Mouse (Mus musculus) liver, embryonic 16.5 days (tissue): ENCODE data around the gene Rabif. TPM values are rescaled to one million over a fixed set of nuclear protein-coding genes. Genes with fewer than 3 reads are reported as not detected.
A peak's percentile ranks its signal among the peaks of the same experiment; 100 is the strongest.

Experiments used
- ATAC-seq: fragments of 200-750 bp; cut with Nextera tagmentation; 2 replicates; pipeline ENCODE4 v1.8.0; 2017; ENCODE audit warnings: low read depth, mild to moderate bottlenecking, moderate number of reproducible peaks, moderate library complexity
- H3K27ac ChIP-seq: fragments of 300-500 bp; sonication (generic); 2 replicates; pipeline ENCODE4 v1.5.1; 2014; ENCODE audit warnings: mild to moderate bottlenecking, low read length
- H3K27me3 ChIP-seq: fragments of 300-500 bp; sonication (generic); 2 replicates; pipeline ENCODE4 v1.6.1; 2014; ENCODE audit warnings: low read depth, low read length, mixed read lengths; ENCODE audit not compliant: control insufficient read depth, insufficient read depth
- H3K36me3 ChIP-seq: fragments of 300-500 bp; sonication (generic); 2 replicates; pipeline ENCODE4 v1.6.1; 2014; ENCODE audit warnings: mild to moderate bottlenecking; ENCODE audit not compliant: control insufficient read depth, insufficient read depth
- H3K4me1 ChIP-seq: fragments of 300-500 bp; sonication (generic); 2 replicates; pipeline ENCODE4 v1.6.1; 2014; ENCODE audit warnings: low read depth, low read length, mixed read lengths; ENCODE audit not compliant: control insufficient read depth
- H3K4me2 ChIP-seq: fragments of 300-500 bp; sonication (generic); 2 replicates; pipeline ENCODE4 v1.6.1; 2014; ENCODE audit warnings: low read depth, low read length, mixed read lengths
- H3K4me3 ChIP-seq: fragments of 300-500 bp; sonication (generic); 2 replicates; pipeline ENCODE4 v1.5.1; 2014; ENCODE audit warnings: low read depth, mild to moderate bottlenecking, low read length
- H3K9ac ChIP-seq: fragments of 300-500 bp; sonication (generic); 2 replicates; pipeline ENCODE4 v1.6.1; 2014; ENCODE audit warnings: low read depth, low read length
- H3K9me3 ChIP-seq: fragments of 300-500 bp; sonication (generic); replicated peaks from 2 replicates; pipeline ENCODE4 v1.6.1; 2016; ENCODE audit warnings: low read length; ENCODE audit not compliant: control insufficient read depth
- WGBS: fragments of 180-500 bp; shearing (Covaris S2); extraction: QIAGEN DNeasy Blood & Tissue Kit; methylation state at CpG from one replicate; pipeline ENCODE4 v1.1.7; 2014; ENCODE audit not compliant: insufficient replicate concordance; 5-methylcytosine and 5-hydroxymethylcytosine counted together
- polyA plus RNA-seq: library from polyadenylated mRNA; unstranded; fragments of >200 nt; fragmentation: Nextera tagmentation; extraction: Ambion mirVana; gene quantifications from 2 replicates; pipeline ENCODE4 v1.2.1, GENCODE M21; 2015

Gene Rabif
- polyA plus RNA-seq, 1 experiment from 2014 or later: 15.8 TPM

DNA sequence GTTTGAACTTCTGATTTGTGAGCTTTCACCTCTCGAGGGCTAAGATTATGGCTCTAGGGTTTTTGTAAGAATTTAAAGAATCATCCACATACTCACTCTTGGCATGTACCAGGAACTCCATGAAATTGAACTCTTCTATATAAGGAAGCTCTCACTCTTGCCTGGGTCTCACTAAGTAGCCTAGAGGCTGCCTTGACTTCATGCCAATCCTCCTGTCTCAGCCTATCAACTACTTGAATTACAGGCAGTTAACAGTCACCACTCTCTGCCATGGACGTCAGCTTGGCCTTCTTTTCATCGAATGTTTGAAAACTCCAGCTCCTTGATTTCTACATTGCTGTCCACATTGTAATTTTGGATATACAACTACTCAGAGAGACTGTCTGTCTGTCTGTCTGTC, 57.9 kb downstream of the Rabif start:
- Histone ChIP-seq H3K36me3 (no peaks in the 10 kb centered on the region), H3K27ac (no peak overlapping the region), H3K27me3 (no peaks in the 10 kb centered on the region), H3K4me1 (peaks cover 17% of the 10 kb centered on the region), H3K4me2 (no peak overlapping the region), H3K9me3 (no peaks in the 10 kb centered on the region), H3K9ac (no peak overlapping the region), H3K4me3 (no peak overlapping the region)
- ATAC-seq: no peak
- WGBS: 39% methylated on average over 3 of the region's 3 CpGs

DNA sequence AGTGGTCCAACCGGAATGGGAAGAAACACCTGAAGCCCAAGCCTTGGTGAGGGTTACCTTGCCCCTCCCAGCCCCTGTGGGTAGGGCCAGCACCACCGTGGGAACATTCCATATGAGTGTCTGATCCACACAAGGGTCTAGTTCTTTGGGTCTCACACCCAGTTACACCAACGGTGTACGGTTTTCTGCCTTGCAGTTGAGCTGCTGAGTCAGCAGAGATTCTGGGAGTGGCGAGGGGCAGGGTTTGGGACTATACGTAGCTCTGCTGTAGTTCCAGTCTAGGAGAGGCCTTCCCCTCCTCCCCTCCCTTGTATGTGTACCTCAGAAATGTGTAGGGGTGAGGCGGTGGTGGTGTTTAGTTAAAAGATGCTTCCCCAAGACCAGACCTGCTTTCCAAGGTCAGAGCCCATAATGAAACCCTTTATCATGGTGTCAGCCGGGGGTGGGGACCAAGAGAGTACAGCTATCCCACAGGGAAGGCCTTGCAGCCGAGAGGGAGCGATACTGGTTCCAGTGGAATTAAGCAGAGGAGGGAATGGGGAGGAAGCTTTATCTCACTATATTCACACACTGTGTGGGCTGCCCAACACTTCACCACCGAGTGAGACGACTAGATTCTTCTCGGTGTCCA, 60.9 kb downstream of the Rabif start:
- Histone ChIP-seq H3K4me1 (peaks cover 24% of the 10 kb centered on the region), H3K27me3 (no peaks in the 10 kb centered on the region), H3K4me2 (peak overlapping the region; percentile 91), H3K9me3 (no peaks in the 10 kb centered on the region), H3K27ac (no peak overlapping the region), H3K9ac (no peak overlapping the region), H3K36me3 (no peaks in the 10 kb centered on the region), H3K4me3 (no peak overlapping the region)
- no peak for ATAC-seq
- WGBS: 24% methylated on average over 13 of the region's 13 CpGs

DNA sequence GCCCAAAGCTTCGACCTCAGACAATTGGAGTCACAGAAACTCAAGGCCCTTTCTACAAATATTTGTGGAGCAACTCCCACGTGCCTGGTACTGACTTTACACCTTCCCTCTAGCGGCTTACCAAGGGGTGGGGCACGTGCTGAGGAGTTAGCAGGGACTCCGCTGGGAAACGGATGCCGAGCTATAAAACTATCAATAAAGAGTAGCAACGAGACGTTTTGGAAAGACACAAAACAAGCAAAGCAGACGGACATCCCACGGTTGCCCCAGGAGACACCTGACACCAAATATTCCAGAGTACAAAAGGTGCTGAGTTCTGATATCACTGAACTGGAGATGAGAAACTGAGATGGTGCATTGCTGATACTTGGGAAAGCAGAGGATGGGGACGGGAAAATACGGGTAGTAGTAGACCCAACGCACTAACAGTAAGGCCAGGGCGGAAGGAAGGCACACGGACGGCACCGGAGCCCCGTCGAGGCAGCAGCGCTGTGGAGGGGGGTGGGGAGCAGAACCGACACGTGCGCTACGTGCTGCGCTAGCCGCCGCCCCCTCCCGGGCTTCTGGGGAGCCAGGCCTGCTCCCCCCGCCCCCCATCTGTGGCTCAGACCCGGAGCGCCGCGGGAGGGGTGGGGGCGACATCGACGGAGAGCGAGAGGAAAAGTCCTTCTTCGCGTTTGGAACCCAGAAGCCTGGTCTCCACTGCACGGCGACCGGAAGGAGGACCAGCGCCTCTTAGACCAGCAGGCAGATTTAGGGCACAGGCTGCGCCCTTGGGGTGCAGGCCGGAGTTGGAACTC, 61.6 kb downstream of the Rabif start:
- ATAC-seq: peak; percentile 8; the same call in 1 of the 2 replicates
- H3K9ac ChIP-seq: peak overlapping the region; percentile 73
- H3K4me2 ChIP-seq: peak overlapping the region; percentile 91
- H3K4me3 ChIP-seq: peak overlapping the region; percentile 75
- 2% methylated on average over 44 of the region's 46 CpGs for WGBS
- no peaks in the 10 kb centered on the region for H3K9me3 ChIP-seq
- H3K4me1 ChIP-seq: peaks cover 24% of the 10 kb centered on the region
- no peaks in the 10 kb centered on the region for H3K36me3 ChIP-seq
- H3K27me3 ChIP-seq: no peaks in the 10 kb centered on the region
- no peak overlapping the region; the same call in 1 of the 2 replicates for H3K27ac ChIP-seq

DNA sequence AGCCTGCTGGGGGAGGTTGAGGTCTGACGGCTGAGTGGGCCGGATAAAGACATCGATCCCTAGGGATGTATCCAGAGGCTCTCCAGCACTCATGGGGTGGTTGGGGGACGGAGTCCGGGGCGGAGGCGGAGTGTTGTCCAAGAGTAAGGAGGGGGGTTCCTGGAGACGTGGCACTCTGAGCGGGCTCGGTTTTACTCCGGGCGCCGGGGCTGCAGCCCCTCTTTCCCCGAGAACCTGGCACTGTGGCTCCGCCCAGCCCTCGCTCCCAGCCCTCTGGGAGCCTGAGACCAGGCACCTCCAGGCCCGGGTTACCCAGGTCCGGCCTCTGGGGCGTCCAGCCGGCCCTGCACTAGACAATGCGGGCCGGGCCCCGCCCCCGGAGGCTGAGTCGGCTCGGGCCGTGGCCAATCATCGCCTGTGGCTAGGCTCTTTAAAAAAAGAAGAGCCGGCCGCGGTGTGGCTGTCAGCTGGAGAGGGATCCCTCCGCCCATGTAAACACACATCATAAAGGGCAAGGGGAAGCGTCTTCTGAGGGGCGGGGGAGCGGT, 62.3 kb downstream of the Rabif start:
- H3K4me3 ChIP-seq: peak overlapping the region; percentile 75
- under 1% methylated on average over 35 of the region's 35 CpGs for WGBS
- H3K4me2 ChIP-seq: peak overlapping the region; percentile 91
- peaks cover 30% of the 10 kb centered on the region for H3K4me1 ChIP-seq
- peak overlapping the region; percentile 73 for H3K9ac ChIP-seq
- H3K9me3 ChIP-seq: no peaks in the 10 kb centered on the region
- no peaks in the 10 kb centered on the region for H3K36me3 ChIP-seq
- ATAC-seq: peak; percentile 96
- H3K27ac ChIP-seq: peak overlapping the region; percentile 52; the same call in 1 of the 2 replicates
- no peaks in the 10 kb centered on the region for H3K27me3 ChIP-seq

Other genes starting within 250 kb of the Rabif start
- gene Myog, start 204.7 kb upstream of the Rabif start, polyA plus RNA-seq: 2.4 and 4.4 TPM in 2 replicates
- gene Ppfia4, start 161.7 kb upstream of the Rabif start, polyA plus RNA-seq: 1.7 and 2.0 TPM in 2 replicates
- 48.7 and 51.6 TPM in 2 replicates for gene Tmem183a, start 132.7 kb upstream of the Rabif start, polyA plus RNA-seq
- gene 4933406M09Rik, start 108.7 kb upstream of the Rabif start, polyA plus RNA-seq: not detected in 2 replicates
- 18.3 and 19.2 TPM in 2 replicates for gene Cyb5r1, start 89.1 kb upstream of the Rabif start, polyA plus RNA-seq
- 163 and 174 TPM in 2 replicates for gene Adipor1, start 79.3 kb upstream of the Rabif start, polyA plus RNA-seq
- gene Klhl12, start 39.1 kb upstream of the Rabif start, polyA plus RNA-seq: 33.5 and 34.9 TPM in 2 replicates
- gene Mgat4e, start 55.0 kb downstream of the Rabif start, polyA plus RNA-seq: not detected in 2 replicates
- 5.5 and 5.6 TPM in 2 replicates for gene Kdm5b, start 65.5 kb downstream of the Rabif start, polyA plus RNA-seq
- 0.02 and 0.04 TPM in 2 replicates for gene Syt2, start 152.0 kb downstream of the Rabif start, polyA plus RNA-seq